Comparison of ENCODE assay signal across 16 mouse cellular contexts in genomic region chr6:149174932-149175570, GRCm38 (mm10). TPM values are rescaled to one million over a fixed set of nuclear protein-coding genes. Genes with fewer than 3 reads are reported as not detected.
A peak's percentile ranks its signal among the peaks of the same experiment; 100 is the strongest.
DNase-seq lines count a peak whose midpoint lies in the region; ATAC-seq lines count a peak whose summit lies in the region.
"Had no signal": no experiment of that assay in that cellular context is flagged by ENCODE, and none has a peak within 500 bp of the region (broad histone marks: within the 10 kb centered on the region; RNA-seq: fewer than 3 reads in every experiment).

No protein-coding gene starts in this region.

- peaks cover 23% of the 10 kb centered on the region for H3K36me3 ChIP-seq in lung, embryonic 16.5 days (ENCODE audit: control insufficient read depth, insufficient read depth, low read length)

- no peak overlapping the region for H3K4me2 ChIP-seq in lung, embryonic 16.5 days (ENCODE audit: low read depth, low read length)
- H3K4me2 ChIP-seq: forebrain, embryonic 15.5 days; heart, embryonic 15.5 days had no signal

- H3K9me3 ChIP-seq in lung, embryonic 16.5 days (ENCODE audit: control insufficient read depth, low read length), result no peaks in the 10 kb centered on the region
- H3K9me3 ChIP-seq: forebrain, embryonic 15.5 days had no signal

- no peak overlapping the region for H3K9ac ChIP-seq in lung, embryonic 16.5 days (ENCODE audit: low read length)
- H3K9ac ChIP-seq: forebrain, embryonic 15.5 days; heart, embryonic 15.5 days had no signal

- no peaks in the 10 kb centered on the region for H3K4me1 ChIP-seq in lung, embryonic 16.5 days (replicated peaks; ENCODE audit: control insufficient read depth, insufficient read depth, low read length)
- H3K4me1 ChIP-seq: embryonic facial prominence, embryonic 10.5 days; forebrain, embryonic 15.5 days; heart, embryonic 15.5 days had no signal

- no peak overlapping the region for H3K27ac ChIP-seq in lung, embryonic 16.5 days (ENCODE audit: low read length)
- H3K27ac ChIP-seq: embryonic facial prominence, embryonic 10.5 days; forebrain, embryonic 15.5 days; heart, embryonic 15.5 days; macrophage had no signal

- no peak overlapping the region for H3K4me3 ChIP-seq in lung, embryonic 16.5 days (ENCODE audit: low read length)
- H3K4me3 ChIP-seq: embryonic facial prominence, embryonic 10.5 days; forebrain, embryonic 15.5 days; heart, embryonic 15.5 days had no signal

- H3K27me3 ChIP-seq in lung, embryonic 16.5 days (ENCODE audit: control insufficient read depth, insufficient read depth, low read depth, low read length), result no peaks in the 10 kb centered on the region
- H3K27me3 ChIP-seq: forebrain, embryonic 15.5 days; heart, embryonic 15.5 days had no signal

- intact Hi-C loops in gastrocnemius, postnatal 14 days (cut with DNase I; ENCODE audit: low total_unique reads), result no loop called here
- intact Hi-C loops in gastrocnemius, postnatal 36 days (cut with DNase I), result no loop called here

- DNase-seq in gastrocnemius, postnatal 14 days, result peak; percentile 11
- DNase-seq in gastrocnemius, postnatal 36 days, result no peak
- DNase-seq in lung, postnatal 14 days, result no peak
- peak; percentile 51 for DNase-seq in heart, adult 8-10 months (ENCODE audit: low spot score)
- no peak for DNase-seq in thymus, postnatal 25 days
- DNase-seq: kidney, postnatal 10 days had no signal

- 72% methylated on average over 3 of the region's 3 CpGs for WGBS in lung, embryonic 16.5 days

- peak; percentile 66 for ATAC-seq in lung, embryonic 16.5 days (ENCODE audit: low read depth)
- ATAC-seq in megakaryocyte, adult 5-6 weeks (ENCODE audit: poor library complexity, severe bottlenecking), result 0 out of 2 replicates have a peak, but pooled peaks have one; percentile 11
- ATAC-seq in erythroid progenitor cell, adult 5-6 weeks (replicated peaks; ENCODE audit: low FRiP score, poor library complexity, severe bottlenecking), result no peak
- ATAC-seq: forebrain, embryonic 15.5 days had no signal

RNA-seq across cellular contexts. Expression of gene Amn1, which starts 13.5 kb away (rescaled TPM):
- total RNA-seq in gastrocnemius, postnatal 14 days (2021), result 10 to 100 TPM; 10.0 to 12.5 TPM
- 10 to 100 TPM in 1 of 2 experiments, 1 to 10 TPM in 1; 9.6 to 10.2 TPM for total RNA-seq in gastrocnemius, postnatal 36 days (2021)
- polyA plus RNA-seq in lung, embryonic 16.5 days (2015; fragmentation: Nextera tagmentation; extraction: Ambion mirVana), result 25.9 and 34.5 TPM in 2 replicates
- 10 to 100 TPM; 16.9 to 17.8 (median 17.6) TPM for total RNA-seq in heart, adult 8-10 months (2022)
- total RNA-seq in megakaryocyte, adult 5-6 weeks (2015), result 19.6 and 20.2 TPM in 2 replicates
- 14.7 and 16.4 TPM in 2 replicates for total RNA-seq in megakaryocyte, adult 5-6 weeks (2017)
- 3.4 and 3.6 TPM in 2 replicates for total RNA-seq in erythroid progenitor cell, adult 5-6 weeks (2015; ENCODE audit: low replicate concordance)
- total RNA-seq in erythroid progenitor cell, adult 5-6 weeks (2017; ENCODE audit: low replicate concordance), result 1.4 and 5.4 TPM in 2 replicates

RNA-seq across cellular contexts. Expression of gene Etfbkmt, which starts 35.4 kb away (rescaled TPM):
- 10 to 100 TPM in 1 of 2 experiments, 1 to 10 TPM in 1; 7.6 to 15.0 TPM for total RNA-seq in gastrocnemius, postnatal 14 days (2021)
- 10 to 100 TPM in 1 of 2 experiments, 1 to 10 TPM in 1; 9.6 to 14.6 TPM for total RNA-seq in gastrocnemius, postnatal 36 days (2021)
- 17.3 and 18.5 TPM in 2 replicates for polyA plus RNA-seq in lung, embryonic 16.5 days (2015; fragmentation: Nextera tagmentation; extraction: Ambion mirVana)
- total RNA-seq in heart, adult 8-10 months (2022), result 10 to 100 TPM; 22.4 to 38.4 (median 26.6) TPM
- 6.8 and 9.3 TPM in 2 replicates for total RNA-seq in megakaryocyte, adult 5-6 weeks (2015)
- total RNA-seq in megakaryocyte, adult 5-6 weeks (2017), result 5.9 and 7.8 TPM in 2 replicates
- 4.6 and 9.4 TPM in 2 replicates for total RNA-seq in erythroid progenitor cell, adult 5-6 weeks (2015; ENCODE audit: low replicate concordance)
- 4.5 and 6.0 TPM in 2 replicates for total RNA-seq in erythroid progenitor cell, adult 5-6 weeks (2017; ENCODE audit: low replicate concordance)

RNA-seq across cellular contexts. Expression of gene Gm10203, which starts 45.1 kb away (rescaled TPM):
- total RNA-seq in gastrocnemius, postnatal 14 days (2021), result not detected
- total RNA-seq in gastrocnemius, postnatal 36 days (2021), result not detected
- polyA plus RNA-seq in lung, embryonic 16.5 days (2015; fragmentation: Nextera tagmentation; extraction: Ambion mirVana), result not detected in 2 replicates
- total RNA-seq in heart, adult 8-10 months (2022), result not detected
- not detected in 2 replicates for total RNA-seq in megakaryocyte, adult 5-6 weeks (2015)
- total RNA-seq in megakaryocyte, adult 5-6 weeks (2017), result not detected in 2 replicates
- not detected in 2 replicates for total RNA-seq in erythroid progenitor cell, adult 5-6 weeks (2015; ENCODE audit: low replicate concordance)
- not detected in 2 replicates for total RNA-seq in erythroid progenitor cell, adult 5-6 weeks (2017; ENCODE audit: low replicate concordance)
- total RNA-seq: left cerebral cortex, postnatal 25 days had no signal
- polyA plus RNA-seq: C2C12; embryonic facial prominence, embryonic 10.5 days; forebrain, embryonic 15.5 days; heart, embryonic 15.5 days; macrophage; stomach, embryonic 14.5 days had no signal

Comparison
In these comparisons a context has a peak if more than half of its experiments do, and no peak if none do; other contexts are left out.
1. DNase-seq: peak in gastrocnemius, postnatal 14 days (single experiment) and heart, adult 8-10 months (single experiment); none in gastrocnemius, postnatal 36 days (0 of 2), lung, postnatal 14 days (single experiment) and thymus, postnatal 25 days (single experiment).